Mouse (Mus musculus) liver, embryonic 13.5 days (tissue): ENCODE measurements around the gene Eml6. TPM values are rescaled to one million over a fixed set of nuclear protein-coding genes. Genes with fewer than 3 reads are reported as not detected.

Source experiments
- ATAC-seq: fragments of 200-750 bp; cut with Nextera tagmentation; 2 replicates; pipeline ENCODE4 v1.8.0; 2017; ENCODE audit warnings: low read depth, mild to moderate bottlenecking, moderate number of reproducible peaks, moderate library complexity
- DNase-seq: peaks from one replicate; pipeline ENCODE4 v3.0.0; 2022
- H3K27ac ChIP-seq: fragments of 300-500 bp; sonication (generic); 2 replicates; pipeline ENCODE4 v1.5.1; 2015; ENCODE audit warnings: moderate library complexity, mild to moderate bottlenecking, inconsistent platforms
- H3K27me3 ChIP-seq: fragments of 300-500 bp; sonication (generic); 2 replicates; pipeline ENCODE4 v1.6.1; 2015; ENCODE audit warnings: mild to moderate bottlenecking, inconsistent platforms
- H3K36me3 ChIP-seq: fragments of 300-500 bp; sonication (generic); 2 replicates; pipeline ENCODE4 v1.6.1; 2015; ENCODE audit warnings: mild to moderate bottlenecking, inconsistent platforms
- H3K4me1 ChIP-seq: fragments of 300-500 bp; sonication (generic); replicated peaks from 2 replicates; pipeline ENCODE4 v1.6.1; 2015; ENCODE audit warnings: inconsistent platforms
- H3K4me2 ChIP-seq: fragments of 300-500 bp; sonication (generic); 2 replicates; pipeline ENCODE4 v1.6.1; 2015; ENCODE audit warnings: inconsistent platforms, mild to moderate bottlenecking, moderate library complexity
- H3K4me3 ChIP-seq: fragments of 300-500 bp; sonication (generic); replicated peaks from 2 replicates; pipeline ENCODE4 v1.5.1; 2015; ENCODE audit warnings: mild to moderate bottlenecking, inconsistent platforms
- H3K9ac ChIP-seq: fragments of 300-500 bp; sonication (generic); 2 replicates; pipeline ENCODE4 v1.6.1; 2015; ENCODE audit warnings: mild to moderate bottlenecking, inconsistent platforms
- H3K9me3 ChIP-seq: fragments of 300-500 bp; sonication (generic); replicated peaks from 2 replicates; pipeline ENCODE4 v1.6.1; 2016; ENCODE audit warnings: inconsistent platforms
- WGBS: fragments of 180-500 bp; shearing (Covaris S2); methylation state at CpG from one replicate; pipeline ENCODE4 v1.1.7; 2015; ENCODE audit not compliant: insufficient replicate concordance; 5-methylcytosine and 5-hydroxymethylcytosine counted together
- polyA plus RNA-seq: library from polyadenylated mRNA; unstranded; fragments of >200 nt; fragmentation: Nextera tagmentation; extraction: Ambion mirVana; gene quantifications from 2 replicates; pipeline ENCODE4 v1.2.1, GENCODE M21; 2015

Eml6 gene
- polyA plus RNA-seq, 1 experiment from 2014 or later = 0.17 TPM

GRCm38 (mm10) chr11:29788921-29789638, 236.8 kb downstream of the Eml6 start:
- 64% methylated on average over 6 of the region's 6 CpGs for WGBS
- no peaks in the 10 kb centered on the region for H3K27me3 ChIP-seq

GRCm38 (mm10) chr11:29788499-29788898, 237.3 kb downstream of the Eml6 start:
- Histone ChIP-seq H3K4me3 (no peak overlapping the region), H3K9ac (no peak overlapping the region), H3K4me2 (no peak overlapping the region), H3K27me3 (no peaks in the 10 kb centered on the region), H3K9me3 (no peaks in the 10 kb centered on the region), H3K27ac (no peak overlapping the region), H3K36me3 (no peaks in the 10 kb centered on the region), H3K4me1 (peaks cover 12% of the 10 kb centered on the region)
- WGBS = 38% methylated on average over 1 of the region's 1 CpGs
- ATAC-seq (no peak), DNase-seq (no peak)

More at GRCm38 (mm10) chr11:29788921-29789638, 236.8 kb downstream of the Eml6 start:
- no peak overlapping the region for H3K4me2 ChIP-seq
- H3K36me3 ChIP-seq = no peaks in the 10 kb centered on the region
- peaks cover 12% of the 10 kb centered on the region for H3K4me1 ChIP-seq
- H3K9me3 ChIP-seq = no peaks in the 10 kb centered on the region
- DNase-seq = no peak
- no peak overlapping the region for H3K9ac ChIP-seq
- no peak overlapping the region for H3K4me3 ChIP-seq
- no peak overlapping the region for H3K27ac ChIP-seq
- no peak for ATAC-seq

GRCm38 (mm10) chr11:29787473-29787872, 238.4 kb downstream of the Eml6 start:
- Histone ChIP-seq H3K9ac (no peak overlapping the region), H3K27me3 (no peaks in the 10 kb centered on the region), H3K36me3 (no peaks in the 10 kb centered on the region), H3K4me1 (peaks cover 12% of the 10 kb centered on the region), H3K9me3 (no peaks in the 10 kb centered on the region), H3K4me2 (no peak overlapping the region), H3K27ac (no peak overlapping the region), H3K4me3 (no peak overlapping the region)
- ATAC-seq = no peak
- DNase-seq = no peak
- 12% methylated on average over 5 of the region's 5 CpGs for WGBS

- no peak overlapping the region for H3K27ac ChIP-seq
- DNase-seq (no peak), ATAC-seq (peak; percentile 60; the same call in 1 of the 2 replicates)
- H3K9ac ChIP-seq = no peak overlapping the region
- no peaks in the 10 kb centered on the region for H3K36me3 ChIP-seq
- WGBS = 35% methylated on average over 6 of the region's 6 CpGs
- H3K4me3 ChIP-seq = no peak overlapping the region
- H3K4me1 ChIP-seq = peaks cover 12% of the 10 kb centered on the region
- no peaks in the 10 kb centered on the region for H3K9me3 ChIP-seq
- H3K4me2 ChIP-seq = no peak overlapping the region
- H3K27me3 ChIP-seq = no peaks in the 10 kb centered on the region
Observed at GRCm38 (mm10) chr11:29786583-29787219, 239.1 kb downstream of the Eml6 start.

- no peaks in the 10 kb centered on the region for H3K36me3 ChIP-seq
- no peak overlapping the region for H3K4me2 ChIP-seq
- H3K4me3 ChIP-seq = no peak overlapping the region
- WGBS = 55% methylated on average over 2 of the region's 2 CpGs
- ATAC-seq (no peak), DNase-seq (no peak)
- H3K27me3 ChIP-seq = no peaks in the 10 kb centered on the region
- H3K9me3 ChIP-seq = no peaks in the 10 kb centered on the region
- H3K4me1 ChIP-seq = peaks cover 2% of the 10 kb centered on the region; the same call in 1 of the 2 replicates
- H3K9ac ChIP-seq = no peak overlapping the region
- no peak overlapping the region for H3K27ac ChIP-seq
Observed at GRCm38 (mm10) chr11:29779409-29780026, 246.3 kb downstream of the Eml6 start.

- Histone ChIP-seq H3K9me3 (no peaks in the 10 kb centered on the region), H3K4me3 (no peak overlapping the region), H3K9ac (no peak overlapping the region), H3K27ac (no peak overlapping the region), H3K36me3 (no peaks in the 10 kb centered on the region), H3K4me1 (peaks cover 5% of the 10 kb centered on the region; the same call in 1 of the 2 replicates), H3K27me3 (no peaks in the 10 kb centered on the region), H3K4me2 (no peak overlapping the region)
- ATAC-seq (no peak), DNase-seq (no peak)
- WGBS = 52% methylated on average over 3 of the region's 3 CpGs
Observed at GRCm38 (mm10) chr11:29778936-29779335, 246.9 kb downstream of the Eml6 start.

GRCm38 (mm10) chr11:29777964-29778363, 247.9 kb downstream of the Eml6 start:
- H3K9me3 ChIP-seq = no peaks in the 10 kb centered on the region
- DNase-seq (no peak), ATAC-seq (no peak)
- H3K4me2 ChIP-seq = no peak overlapping the region
- no peaks in the 10 kb centered on the region for H3K27me3 ChIP-seq
- no peak overlapping the region for H3K27ac ChIP-seq
- peaks cover 5% of the 10 kb centered on the region; the same call in 1 of the 2 replicates for H3K4me1 ChIP-seq
- no peak overlapping the region for H3K4me3 ChIP-seq
- no peak overlapping the region for H3K9ac ChIP-seq
- H3K36me3 ChIP-seq = no peaks in the 10 kb centered on the region

- Histone ChIP-seq H3K4me3 (no peak overlapping the region), H3K4me2 (no peak overlapping the region), H3K9ac (no peak overlapping the region), H3K27me3 (no peaks in the 10 kb centered on the region), H3K36me3 (no peaks in the 10 kb centered on the region), H3K27ac (no peak overlapping the region), H3K4me1 (peaks cover 5% of the 10 kb centered on the region; the same call in 1 of the 2 replicates), H3K9me3 (no peaks in the 10 kb centered on the region)
- ATAC-seq (no peak), DNase-seq (no peak)
- 32% methylated on average over 2 of the region's 2 CpGs for WGBS
Observed at GRCm38 (mm10) chr11:29774760-29775159, 251.1 kb downstream of the Eml6 start.

- Histone ChIP-seq H3K27me3 (no peaks in the 10 kb centered on the region), H3K9me3 (no peaks in the 10 kb centered on the region), H3K36me3 (no peaks in the 10 kb centered on the region), H3K9ac (no peak overlapping the region), H3K4me2 (no peak overlapping the region), H3K27ac (no peak overlapping the region), H3K4me3 (no peak overlapping the region), H3K4me1 (peaks cover 5% of the 10 kb centered on the region; the same call in 1 of the 2 replicates)
- ATAC-seq (no peak), DNase-seq (no peak)
- WGBS = 23% methylated on average over 2 of the region's 2 CpGs
Observed at GRCm38 (mm10) chr11:29774296-29774695, 251.5 kb downstream of the Eml6 start.

GRCm38 (mm10) chr11:29772279-29772678, 253.6 kb downstream of the Eml6 start:
- 64% methylated on average over 1 of the region's 1 CpGs for WGBS
- Histone ChIP-seq H3K36me3 (no peaks in the 10 kb centered on the region), H3K9me3 (no peaks in the 10 kb centered on the region), H3K4me3 (no peak overlapping the region), H3K4me1 (peaks cover 5% of the 10 kb centered on the region; the same call in 1 of the 2 replicates), H3K4me2 (no peak overlapping the region), H3K9ac (no peak overlapping the region), H3K27ac (no peak overlapping the region), H3K27me3 (no peaks in the 10 kb centered on the region)
- ATAC-seq (no peak), DNase-seq (no peak)

- Histone ChIP-seq H3K9me3 (no peaks in the 10 kb centered on the region), H3K27me3 (no peaks in the 10 kb centered on the region), H3K4me2 (no peak overlapping the region), H3K9ac (no peak overlapping the region), H3K4me3 (no peak overlapping the region), H3K27ac (no peak overlapping the region), H3K4me1 (peaks cover 5% of the 10 kb centered on the region; the same call in 1 of the 2 replicates), H3K36me3 (no peaks in the 10 kb centered on the region)
- DNase-seq (no peak), ATAC-seq (no peak)
- WGBS = 61% methylated on average over 3 of the region's 3 CpGs
Observed at GRCm38 (mm10) chr11:29770666-29771400, 255.0 kb downstream of the Eml6 start.
